Mouse (Mus musculus): ENCODE measurements around the gene Dpp3. TPM values are rescaled to one million over a fixed set of nuclear protein-coding genes. Genes with fewer than 3 reads are reported as not detected.

The Dpp3 gene
- total and polyA plus RNA-seq, 3 experiments, result 58.7 to 82.7 TPM; not detected in 1

DNA sequence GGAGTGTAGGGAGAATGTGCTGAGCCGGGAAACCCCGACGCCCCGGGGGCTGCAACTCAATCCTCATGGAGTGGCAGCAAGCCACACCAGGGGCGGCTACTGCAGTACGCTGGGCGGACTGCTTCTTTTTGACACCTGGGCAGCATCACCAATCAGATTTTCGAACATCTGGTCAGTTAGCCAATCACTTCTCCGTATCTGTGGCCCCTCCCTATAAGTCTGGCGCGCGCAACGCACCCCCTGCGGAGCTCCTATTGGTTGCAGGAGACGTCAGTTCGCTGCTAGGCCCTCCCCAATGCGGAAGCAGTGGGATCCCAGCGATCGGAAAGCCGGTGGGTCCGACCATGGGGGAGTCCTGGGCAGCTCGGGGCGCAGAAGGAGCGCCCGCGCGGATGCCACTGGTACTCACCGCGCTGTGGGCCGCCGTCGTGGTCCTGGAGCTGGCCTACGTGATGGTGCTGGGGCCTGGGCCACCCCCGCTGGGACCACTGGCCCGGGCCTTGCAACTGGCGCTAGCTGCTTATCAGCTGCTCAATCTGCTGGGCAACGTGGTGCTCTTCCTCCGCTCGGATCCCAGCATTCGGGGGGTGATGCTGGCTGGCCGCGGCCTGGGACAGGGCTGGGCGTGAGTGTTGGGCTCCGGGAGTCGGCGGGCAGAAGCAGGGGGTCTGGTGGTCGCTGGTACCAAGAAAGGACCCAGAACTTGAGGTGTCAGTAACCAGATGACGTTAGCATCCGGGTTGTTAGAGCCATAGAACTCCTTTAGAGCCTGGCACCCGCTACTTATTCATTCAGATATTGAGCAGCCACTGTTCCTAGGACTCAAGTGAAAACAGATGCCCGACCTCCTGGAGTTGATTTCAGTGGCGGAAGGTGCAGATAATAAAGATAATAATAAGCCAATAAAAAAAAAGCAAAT, 49.4 kb downstream of the Dpp3 start, which contains the start of gene Zdhhc24 (continued):
- TF ChIP-seq USF2 (IDR thresholded peaks at IDR 0.05; ENCODE audit: borderline replicate concordance in 1 of 2, insufficient read depth in 1 of 2, low read depth in 1 of 2, low read length in 2 of 2), result no peak
- TF ChIP-seq CHD1 (IDR thresholded peaks at IDR 0.05; ENCODE audit: low read depth, low read length), result no peak
- peak; percentile 81; the same call in 1 of the 2 replicates for TF ChIP-seq SIN3A (IDR thresholded peaks at IDR 0.05; ENCODE audit: low read length)
- peak; percentile 43; the same call in 1 of the 2 replicates for TF ChIP-seq MYC (IDR thresholded peaks at IDR 0.05; ENCODE audit: low read depth, low read length)
- TF ChIP-seq EP300 (IDR thresholded peaks at IDR 0.05; ENCODE audit: low read depth in 1 of 2, low read length in 2 of 2), result 0 out of 4 replicates have a peak, but pooled peaks of 1 of the 2 experiments have one; percentile 2
- no peak; the same call in 1 of the 2 replicates for TF ChIP-seq POLR2AphosphoS5 (IDR thresholded peaks at IDR 0.05; ENCODE audit: borderline replicate concordance, low read depth, low read length)
- peak; percentile 90; the same call in 1 of the 2 replicates for TF ChIP-seq E2F4 (IDR thresholded peaks at IDR 0.05; ENCODE audit: borderline replicate concordance, low read depth, low read length)
- peak; percentile 85 for TF ChIP-seq MXI1 (IDR thresholded peaks at IDR 0.05; ENCODE audit: low read depth, low read length)
- no peak for TF ChIP-seq RCOR1 (IDR thresholded peaks at IDR 0.05; ENCODE audit: low read depth, low read length)
- no peak for TF ChIP-seq MYB (IDR thresholded peaks at IDR 0.05; ENCODE audit: low read depth, low read length)
- peak; percentile 80 for TF ChIP-seq TBP (IDR thresholded peaks at IDR 0.05; ENCODE audit: low read depth, low read length)
- TF ChIP-seq KAT2A (conservative IDR thresholded peaks at IDR 0.05; ENCODE audit: low read depth, low read length), result no peak
- peak; percentile 80 for TF ChIP-seq HCFC1 (IDR thresholded peaks at IDR 0.05; ENCODE audit: low read depth, low read length)
- no peak for TF ChIP-seq TAL1 (IDR thresholded peaks at IDR 0.05; ENCODE audit: low read length)
- peak; percentile 63 for TF ChIP-seq GATA1 (IDR thresholded peaks at IDR 0.05; ENCODE audit: low read depth, low read length)
- TF ChIP-seq ZMIZ1 (IDR thresholded peaks at IDR 0.05; ENCODE audit: low read depth, low read length), result 0 out of 2 replicates have a peak, but pooled peaks have one; percentile 54

GRCm38 (mm10) chr19:4877785-4878184, 50.3 kb downstream of the Dpp3 start, which contains the start of gene Actn3:
Gene Actn3, minus strand, starts transcription at chr19:4877909.
- Histone ChIP-seq H3K79me2 (ENCODE audit: control insufficient read depth, insufficient read depth, low read length, poor library complexity) (peaks cover 16% of the 10 kb centered on the region), H3K27ac (ENCODE audit: control insufficient read depth, low read depth, low read length) (peak within 1 kb of the TSS; percentile 66), H3K4me1 (ENCODE audit: control insufficient read depth in 1 of 2, insufficient read depth in 2 of 2, low read length in 2 of 2) (peaks cover 0 to 17% of the 10 kb centered on the region in 2 experiments; a peak in 2 of 4 replicates), H3K27me3 (ENCODE audit: control insufficient read depth in 1 of 2, insufficient read depth in 2 of 2, low read length in 2 of 2) (no peaks in the 10 kb centered on the region; a peak in 1 of 4 replicates), H3K9me3 (replicated peaks; ENCODE audit: insufficient read depth, low read length) (no peaks in the 10 kb centered on the region), H3K9ac (ENCODE audit: control insufficient read depth, low read depth, low read length, poor library complexity, severe bottlenecking) (peak within 1 kb of the TSS; percentile 95), H3K36me3 (ENCODE audit: control insufficient read depth in 1 of 2, insufficient read depth in 2 of 2, low read length in 2 of 2) (peaks cover 0 to 9% of the 10 kb centered on the region in 2 experiments; a peak in 2 of 4 replicates), H3K4me3 (ENCODE audit: control insufficient read depth in 1 of 2, insufficient read depth in 1 of 2, low read depth in 2 of 2, low read length in 2 of 2) (peak within 1 kb of the TSS; percentile 88 to 94)
- TF ChIP-seq CHD1 (IDR thresholded peaks at IDR 0.05; ENCODE audit: low read depth, low read length) (no peak), NELFE (IDR thresholded peaks at IDR 0.05; ENCODE audit: low read depth, low read length) (no peak), MYB (IDR thresholded peaks at IDR 0.05; ENCODE audit: low read depth, low read length) (no peak), RCOR1 (IDR thresholded peaks at IDR 0.05; ENCODE audit: low read depth, low read length) (peak; percentile 50; the same call in 1 of the 2 replicates)
- no peak for DNase-seq (ENCODE audit: low read depth, low spot score)

All from MEL (cell line).